Mouse (Mus musculus): ENCODE data around the gene Slc16a7. TPM values are rescaled to one million over a fixed set of nuclear protein-coding genes. Genes with fewer than 3 reads are reported as not detected.

The Slc16a7 gene
- polyA plus RNA-seq (2016; fragmentation: Nextera tagmentation; extraction: Ambion mirVana): 6.8 and 7.4 TPM in 2 replicates

GRCm38 (mm10) chr10:125388876-125389786 lies at the start of gene Slc16a7:
Slc16a7 (minus strand) TSS chr10:125389465.
- Histone ChIP-seq H3K27ac (peak within 1 kb of the TSS; percentile 30; the same call in 1 of the 2 replicates), H3K9ac (0 out of 2 replicates have a peak within 1 kb of the TSS, but pooled peaks have one; percentile 1), H3K36me3 (no peaks in the 10 kb centered on the region), H3K4me1 (no peaks in the 10 kb centered on the region; the same call in 1 of the 2 replicates), H3K4me3 (peak within 1 kb of the TSS; percentile 60), H3K9me3 (replicated peaks) (no peaks in the 10 kb centered on the region), H3K4me2 (peak within 1 kb of the TSS; percentile 75), H3K27me3 (replicated peaks) (peaks cover 19% of the 10 kb centered on the region)
- ATAC-seq: peak; percentile 78
- under 1% methylated on average over 63 of the region's 67 CpGs for WGBS (ENCODE audit: insufficient replicate concordance)

DNA sequence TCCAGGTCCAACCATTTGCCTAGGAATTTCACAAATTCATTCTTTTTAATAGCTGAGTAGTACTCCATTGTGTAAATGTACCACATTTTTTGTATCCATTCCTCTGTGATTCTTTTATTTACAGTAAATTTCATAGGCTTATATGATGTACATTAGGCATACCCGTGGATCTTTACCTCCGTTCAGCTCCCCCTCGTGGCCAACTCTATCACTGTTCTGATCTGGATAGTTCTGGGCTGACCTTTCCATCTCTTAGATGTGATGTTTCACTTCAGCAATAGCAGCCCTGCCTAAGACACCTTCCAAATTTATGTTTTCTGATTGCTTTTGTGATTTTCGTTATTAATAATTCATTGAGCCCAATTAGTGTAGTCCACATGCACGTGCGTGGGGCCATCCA lies 29.5 kb upstream of the Slc16a7 start:
- Histone ChIP-seq H3K27me3 (replicated peaks) (no peaks in the 10 kb centered on the region), H3K36me3 (no peaks in the 10 kb centered on the region), H3K4me2 (no peak overlapping the region), H3K27ac (no peak overlapping the region), H3K9me3 (replicated peaks) (no peaks in the 10 kb centered on the region), H3K4me3 (no peak overlapping the region), H3K9ac (no peak overlapping the region), H3K4me1 (no peaks in the 10 kb centered on the region)
- 53% methylated on average over 6 of the region's 6 CpGs for WGBS (ENCODE audit: insufficient replicate concordance)
- ATAC-seq: no peak

- no peak overlapping the region for H3K9ac ChIP-seq
- H3K9me3 ChIP-seq (replicated peaks): no peaks in the 10 kb centered on the region
- WGBS (ENCODE audit: insufficient replicate concordance): 49% methylated on average over 4 of the region's 4 CpGs
- ATAC-seq: no peak
- H3K36me3 ChIP-seq: no peaks in the 10 kb centered on the region
- no peaks in the 10 kb centered on the region for H3K27me3 ChIP-seq (replicated peaks)
- no peak overlapping the region for H3K4me3 ChIP-seq
- no peak overlapping the region for H3K27ac ChIP-seq
- no peak overlapping the region for H3K4me2 ChIP-seq
- H3K4me1 ChIP-seq: no peaks in the 10 kb centered on the region
Observed at GRCm38 (mm10) chr10:125399796-125400195, 10.5 kb upstream of the Slc16a7 start.

DNA sequence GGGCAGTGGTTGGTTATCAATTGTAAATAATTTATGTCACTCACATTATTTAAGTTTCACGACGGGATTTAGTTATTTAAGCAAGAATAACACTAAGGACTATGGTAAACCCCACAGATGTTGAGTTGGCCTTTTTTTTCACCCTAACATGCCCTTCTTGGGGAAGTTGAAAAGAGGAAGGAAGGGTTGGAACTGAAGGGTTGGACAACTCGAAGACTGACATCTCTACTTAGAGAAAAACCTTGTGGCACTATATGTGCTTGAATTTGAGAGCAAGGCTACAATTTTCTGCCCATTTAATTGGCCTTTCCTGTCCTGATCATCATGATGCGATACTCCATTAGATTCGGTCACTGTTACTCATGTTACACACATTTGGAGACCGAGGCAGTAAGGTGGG lies 746 bp upstream of the Slc16a7 start:
- no peak overlapping the region for H3K27ac ChIP-seq
- no peaks in the 10 kb centered on the region for H3K9me3 ChIP-seq (replicated peaks)
- 0 out of 2 replicates have a peak overlapping the region, but pooled peaks have one; percentile 75 for H3K4me2 ChIP-seq
- no peak overlapping the region for H3K9ac ChIP-seq
- H3K27me3 ChIP-seq (replicated peaks): peaks cover 19% of the 10 kb centered on the region
- H3K4me1 ChIP-seq: no peaks in the 10 kb centered on the region; the same call in 1 of the 2 replicates
- no peak for ATAC-seq
- no peaks in the 10 kb centered on the region for H3K36me3 ChIP-seq
- no peak overlapping the region for H3K4me3 ChIP-seq
- WGBS (ENCODE audit: insufficient replicate concordance): 44% methylated on average over 6 of the region's 6 CpGs

DNA sequence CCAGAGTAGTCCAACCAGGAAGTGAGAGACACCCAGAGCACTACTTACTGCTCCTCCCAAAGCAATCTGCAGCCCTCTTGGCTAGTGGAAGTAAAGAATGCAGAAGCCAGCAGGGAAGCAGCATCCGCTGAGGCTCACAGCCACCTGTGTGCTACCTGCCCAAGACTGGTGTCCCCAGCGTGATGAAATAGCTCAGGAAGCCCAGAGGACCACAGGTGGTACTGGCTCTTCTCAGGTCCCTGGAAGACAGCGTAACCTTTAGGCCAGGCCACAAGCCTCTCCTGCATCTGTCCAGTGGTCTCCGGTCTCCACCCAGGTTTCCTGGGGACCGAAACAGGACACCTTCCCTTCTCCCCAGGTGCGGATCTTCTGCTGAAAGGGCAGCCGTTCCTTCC lies 787 bp downstream of the Slc16a7 start:
- Histone ChIP-seq H3K4me1 (no peaks in the 10 kb centered on the region; the same call in 1 of the 2 replicates), H3K9me3 (replicated peaks) (no peaks in the 10 kb centered on the region), H3K9ac (0 out of 2 replicates have a peak overlapping the region, but pooled peaks have one; percentile 1), H3K36me3 (no peaks in the 10 kb centered on the region), H3K4me3 (peak overlapping the region; percentile 60), H3K4me2 (peak overlapping the region; percentile 75), H3K27ac (no peak overlapping the region), H3K27me3 (replicated peaks) (peaks cover 19% of the 10 kb centered on the region)
- ATAC-seq: peak; percentile 19
- 25% methylated on average over 7 of the region's 7 CpGs for WGBS (ENCODE audit: insufficient replicate concordance)

DNA sequence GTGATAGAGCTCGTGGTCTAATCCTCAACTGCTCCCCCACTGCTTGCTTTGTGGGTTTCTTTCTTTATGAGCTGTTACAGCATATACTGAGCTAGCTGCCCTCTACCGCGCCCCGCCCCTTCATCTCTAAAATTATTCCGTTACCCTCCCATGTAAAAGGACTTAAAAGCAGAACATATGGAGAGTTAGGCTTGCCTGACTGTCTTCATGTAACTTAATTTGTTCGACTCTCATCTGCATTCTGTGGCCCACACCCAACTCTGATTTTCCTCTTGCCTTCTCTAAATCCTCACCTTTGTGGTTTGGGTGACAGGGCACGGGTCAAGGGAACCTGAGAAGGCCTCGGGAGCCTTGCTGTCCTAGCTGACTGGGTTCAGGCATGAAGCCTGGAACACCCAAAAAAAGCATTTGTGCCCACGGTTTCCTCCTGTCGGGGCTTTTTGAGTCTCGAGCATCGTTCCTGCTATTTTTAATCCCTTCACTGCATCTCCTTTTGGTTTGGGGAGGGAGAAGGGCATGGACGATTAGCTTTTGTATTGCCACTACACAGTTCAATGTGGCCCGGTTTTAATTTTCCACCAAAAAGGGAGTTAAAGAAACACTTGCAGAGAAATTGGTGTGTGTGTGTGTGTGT lies 1.4 kb downstream of the Slc16a7 start:
- no peaks in the 10 kb centered on the region for H3K9me3 ChIP-seq (replicated peaks)
- no peak overlapping the region for H3K9ac ChIP-seq
- no peak for ATAC-seq
- H3K27ac ChIP-seq: no peak overlapping the region
- no peaks in the 10 kb centered on the region; the same call in 1 of the 2 replicates for H3K4me1 ChIP-seq
- 38% methylated on average over 14 of the region's 14 CpGs for WGBS (ENCODE audit: insufficient replicate concordance)
- H3K36me3 ChIP-seq: no peaks in the 10 kb centered on the region
- H3K27me3 ChIP-seq (replicated peaks): peaks cover 19% of the 10 kb centered on the region
- H3K4me2 ChIP-seq: no peak overlapping the region
- no peak overlapping the region for H3K4me3 ChIP-seq

- no peak for ATAC-seq
- H3K9me3 ChIP-seq (replicated peaks): no peaks in the 10 kb centered on the region
- H3K4me2 ChIP-seq: no peak overlapping the region
- no peak overlapping the region for H3K9ac ChIP-seq
- no peaks in the 10 kb centered on the region for H3K4me1 ChIP-seq
- no peak overlapping the region for H3K4me3 ChIP-seq
- no peaks in the 10 kb centered on the region for H3K27me3 ChIP-seq (replicated peaks)
- H3K36me3 ChIP-seq: no peaks in the 10 kb centered on the region
- 71% methylated on average over 5 of the region's 5 CpGs for WGBS (ENCODE audit: insufficient replicate concordance)
- H3K27ac ChIP-seq: no peak overlapping the region
Observed at GRCm38 (mm10) chr10:125375526-125375925, 13.7 kb downstream of the Slc16a7 start.

- ATAC-seq: no peak
- H3K27me3 ChIP-seq (replicated peaks): no peaks in the 10 kb centered on the region
- H3K9ac ChIP-seq: no peak overlapping the region
- no peak overlapping the region for H3K4me3 ChIP-seq
- H3K27ac ChIP-seq: no peak overlapping the region
- no peaks in the 10 kb centered on the region for H3K4me1 ChIP-seq
- H3K36me3 ChIP-seq: no peaks in the 10 kb centered on the region
- no peaks in the 10 kb centered on the region for H3K9me3 ChIP-seq (replicated peaks)
- WGBS (ENCODE audit: insufficient replicate concordance): 85% methylated on average over 13 of the region's 13 CpGs
- no peak overlapping the region for H3K4me2 ChIP-seq
Observed at GRCm38 (mm10) chr10:125372666-125373065, 16.6 kb downstream of the Slc16a7 start.

DNA sequence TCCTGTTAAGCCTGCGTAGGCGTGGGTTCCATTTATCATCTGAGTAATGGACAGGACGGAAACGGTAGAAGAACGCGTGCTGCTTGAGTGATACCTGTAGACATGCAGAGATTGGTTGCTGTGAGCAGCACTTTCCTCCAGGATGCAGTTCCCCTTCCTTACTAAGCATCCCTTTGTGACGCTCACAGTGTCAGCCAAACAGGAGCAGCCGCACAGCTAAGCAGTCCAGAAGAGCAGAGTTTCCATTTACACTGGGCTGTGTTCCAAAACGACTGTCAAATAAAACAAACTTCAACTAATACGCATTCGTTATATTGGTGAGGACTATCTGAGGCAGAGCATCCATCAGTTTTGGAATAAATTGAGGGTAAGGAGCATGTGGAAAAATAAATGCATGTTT lies 17.8 kb downstream of the Slc16a7 start:
- Histone ChIP-seq H3K4me3 (no peak overlapping the region), H3K27ac (no peak overlapping the region), H3K4me1 (no peaks in the 10 kb centered on the region), H3K36me3 (no peaks in the 10 kb centered on the region), H3K9ac (no peak overlapping the region), H3K27me3 (replicated peaks) (no peaks in the 10 kb centered on the region), H3K4me2 (no peak overlapping the region), H3K9me3 (replicated peaks) (no peaks in the 10 kb centered on the region)
- ATAC-seq: no peak
- WGBS (ENCODE audit: insufficient replicate concordance): 79% methylated on average over 11 of the region's 11 CpGs

DNA sequence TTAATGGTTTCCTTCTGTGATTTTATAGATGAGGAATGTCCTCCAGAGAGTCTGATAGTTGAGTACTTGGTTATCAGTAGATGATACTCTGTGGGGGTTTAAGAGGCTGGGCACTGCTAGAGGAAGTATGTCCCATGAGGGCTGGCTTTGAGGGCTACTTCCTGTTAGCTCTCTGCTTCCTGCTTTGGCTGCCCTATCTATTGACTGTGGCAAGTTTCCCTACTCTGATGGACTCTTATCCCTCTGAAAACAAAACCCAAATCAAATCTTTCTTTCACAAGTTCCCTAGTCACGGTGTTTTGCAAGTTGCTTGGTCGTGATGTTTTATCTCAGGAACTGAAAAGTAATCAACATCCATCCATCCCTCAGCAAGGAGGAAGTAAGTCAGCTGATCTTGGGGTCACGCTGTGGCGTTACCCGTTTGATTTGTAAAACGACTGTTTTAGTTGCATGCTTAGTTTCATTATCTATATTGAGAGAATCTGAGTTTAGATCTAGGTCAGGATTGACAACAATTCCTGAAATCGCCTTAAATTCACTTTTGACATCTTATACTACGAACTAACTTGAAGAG lies 19.1 kb downstream of the Slc16a7 start:
- peak; percentile 59; the same call in 1 of the 2 replicates for ATAC-seq
- H3K4me2 ChIP-seq: 0 out of 2 replicates have a peak overlapping the region, but pooled peaks have one; percentile 4
- no peaks in the 10 kb centered on the region for H3K4me1 ChIP-seq

DNA sequence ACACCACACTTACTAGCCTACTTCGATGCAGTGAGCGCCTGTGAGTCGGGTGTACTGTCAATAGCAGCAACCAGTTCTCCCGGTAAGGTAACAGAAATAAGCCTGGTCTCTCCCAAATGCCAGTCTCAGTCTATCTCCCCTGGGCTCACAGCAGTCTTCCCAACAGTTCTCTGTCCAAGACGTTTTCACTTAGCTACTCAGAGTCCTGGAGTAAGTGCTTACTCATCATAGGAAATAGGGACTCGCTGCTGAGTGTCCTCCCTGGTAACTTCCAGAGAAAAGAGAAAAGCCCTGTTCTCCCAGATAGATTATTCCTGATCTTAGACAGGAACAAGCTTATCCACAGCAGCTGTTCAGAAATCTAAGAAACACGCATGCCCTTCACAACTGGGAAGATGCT lies 30.8 kb downstream of the Slc16a7 start:
- Histone ChIP-seq H3K4me3 (no peak overlapping the region), H3K9ac (no peak overlapping the region), H3K27ac (no peak overlapping the region), H3K9me3 (replicated peaks) (no peaks in the 10 kb centered on the region), H3K27me3 (replicated peaks) (no peaks in the 10 kb centered on the region), H3K4me2 (no peak overlapping the region), H3K4me1 (no peaks in the 10 kb centered on the region), H3K36me3 (no peaks in the 10 kb centered on the region)
- ATAC-seq: no peak
- 71% methylated on average over 7 of the region's 7 CpGs for WGBS (ENCODE audit: insufficient replicate concordance)

More for the DNA sequence above, 19.1 kb downstream of the Slc16a7 start:
- Histone ChIP-seq H3K27ac (no peak overlapping the region), H3K36me3 (no peaks in the 10 kb centered on the region), H3K4me3 (no peak overlapping the region), H3K9me3 (replicated peaks) (no peaks in the 10 kb centered on the region), H3K9ac (no peak overlapping the region), H3K27me3 (replicated peaks) (no peaks in the 10 kb centered on the region)
- 23% methylated on average over 8 of the region's 8 CpGs for WGBS (ENCODE audit: insufficient replicate concordance)

- Histone ChIP-seq H3K4me3 (no peak overlapping the region), H3K9ac (no peak overlapping the region), H3K4me2 (no peak overlapping the region), H3K9me3 (replicated peaks) (no peaks in the 10 kb centered on the region), H3K27ac (no peak overlapping the region), H3K27me3 (replicated peaks) (no peaks in the 10 kb centered on the region), H3K36me3 (no peaks in the 10 kb centered on the region), H3K4me1 (no peaks in the 10 kb centered on the region)
- no peak for ATAC-seq
- WGBS (ENCODE audit: insufficient replicate concordance): 83% methylated on average over 7 of the region's 7 CpGs
Observed at GRCm38 (mm10) chr10:125352805-125353204, 36.5 kb downstream of the Slc16a7 start.
